9 mouse cellular contexts compared by ENCODE assay signal in genomic region chr11:78247012-78247348, GRCm38 (mm10). TPM values are rescaled to one million over a fixed set of nuclear protein-coding genes. Genes with fewer than 3 reads are reported as not detected.
DNase-seq lines count a peak whose midpoint lies in the region; ATAC-seq and TF ChIP-seq lines count a peak whose summit lies in the region.
"Had no signal": no experiment of that assay in that cellular context is flagged by ENCODE, and none has a peak within 500 bp of the region (broad histone marks: within the 10 kb centered on the region; RNA-seq: fewer than 3 reads in every experiment).

No protein-coding gene starts in this region.

- H3K9ac ChIP-seq in embryonic facial prominence, embryonic 14.5 days (ENCODE audit: low read depth, low read length): peak overlapping the region; percentile 96; the same call in 1 of the 2 replicates
- H3K9ac ChIP-seq in neural tube, embryonic 13.5 days: 0 out of 2 replicates have a peak overlapping the region, but pooled peaks have one; percentile 6

- H3K4me3 ChIP-seq in left cerebral cortex, adult 2 months: 0 out of 2 replicates have a peak overlapping the region, but pooled peaks have one; percentile 85
- H3K4me3 ChIP-seq in embryonic facial prominence, embryonic 14.5 days (ENCODE audit: low read depth, low read length): peak overlapping the region; percentile 85; the same call in 1 of the 2 replicates
- peak overlapping the region; percentile 97; the same call in 1 of the 2 replicates for H3K4me3 ChIP-seq in neural tube, embryonic 13.5 days

- peak overlapping the region; percentile 82 for H3K4me2 ChIP-seq in embryonic facial prominence, embryonic 14.5 days (ENCODE audit: low read depth, low read length)
- H3K4me2 ChIP-seq in neural tube, embryonic 13.5 days: peak overlapping the region; percentile 91

- no peak for ATAC-seq in embryonic facial prominence, embryonic 14.5 days (ENCODE audit: low read depth)
- ATAC-seq in inflammation-experienced regulatory T-cells, adult 6 months: peak; percentile 3
- ATAC-seq in neural tube, embryonic 13.5 days (ENCODE audit: low read depth): no peak
- ATAC-seq in monocyte, adult 5-6 weeks (replicated peaks; ENCODE audit: insufficient number of reproducible peaks, low FRiP score, low TSS enrichment, poor library complexity, severe bottlenecking): no peak

- DNase-seq in left cerebral cortex, adult 2 months (ENCODE audit: extremely low spot score in 1 of 2, low spot score in 2 of 2): no peak
- DNase-seq in left cerebral cortex, postnatal 10 days (ENCODE audit: extremely low spot score in 1 of 2, low spot score in 2 of 2): no peak
- peak; percentile 46 for DNase-seq in embryonic facial prominence, embryonic 14.5 days (ENCODE audit: low spot score)
- no peak for DNase-seq in thymus, postnatal 10 days (ENCODE audit: low spot score in 2 of 2)
- no peak for DNase-seq in B cell, adult 2 months
- DNase-seq: lung, adult 2 months had no signal

- H3K36me3 ChIP-seq in embryonic facial prominence, embryonic 14.5 days (ENCODE audit: control insufficient read depth, insufficient read depth, low read length): peaks cover 22% of the 10 kb centered on the region
- H3K36me3 ChIP-seq in neural tube, embryonic 13.5 days: peaks cover 19% of the 10 kb centered on the region

- no peak overlapping the region for H3K27ac ChIP-seq in left cerebral cortex, adult 2 months
- no peak overlapping the region for H3K27ac ChIP-seq in embryonic facial prominence, embryonic 14.5 days (replicated peaks; ENCODE audit: low read depth, low read length)
- H3K27ac ChIP-seq in neural tube, embryonic 13.5 days (replicated peaks): no peak overlapping the region

- 59% methylated on average over 3 of the region's 3 CpGs for WGBS in embryonic facial prominence, embryonic 14.5 days
- WGBS in neural tube, embryonic 13.5 days: 78% methylated on average over 3 of the region's 3 CpGs

- H3K4me1 ChIP-seq in embryonic facial prominence, embryonic 14.5 days (ENCODE audit: control insufficient read depth, insufficient read depth, low read length): peaks cover 21% of the 10 kb centered on the region
- H3K4me1 ChIP-seq in neural tube, embryonic 13.5 days (replicated peaks): peaks cover 62% of the 10 kb centered on the region

- H3K9me3 ChIP-seq in embryonic facial prominence, embryonic 14.5 days (ENCODE audit: control insufficient read depth, low read length): no peaks in the 10 kb centered on the region
- H3K9me3 ChIP-seq in neural tube, embryonic 13.5 days: no peaks in the 10 kb centered on the region

- intact Hi-C loops in left cerebral cortex, adult 2 months (cut with DNase I): loop anchor here (2.0 kb wide), 1 partner anchor 14 kb away; the partner anchor contains the start of gene 2610507B11Rik
- intact Hi-C loops in left cerebral cortex, postnatal 10 days (cut with DNase I): no loop called here

- H3K27me3 ChIP-seq in embryonic facial prominence, embryonic 14.5 days (replicated peaks; ENCODE audit: control insufficient read depth, insufficient read depth, low read length): no peaks in the 10 kb centered on the region
- H3K27me3 ChIP-seq in neural tube, embryonic 13.5 days: no peaks in the 10 kb centered on the region

- TF ChIP-seq CTCF in left cerebral cortex, adult 2 months (IDR thresholded peaks at IDR 0.05): no peak

RNA-seq across cellular contexts. Expression of gene Supt6, which starts 1.2 kb away (rescaled TPM):
- total RNA-seq in left cerebral cortex, adult 2 months (2021): 100 to 1,000 TPM; 100 to 107 TPM
- total RNA-seq in left cerebral cortex, postnatal 10 days (2021): 10 to 100 TPM; 86.3 to 87.6 TPM
- polyA plus RNA-seq in embryonic facial prominence, embryonic 14.5 days (2014; fragmentation: Nextera tagmentation; extraction: Ambion mirVana): 26.6 and 28.7 TPM in 2 replicates
- 10 to 100 TPM; 16.6 to 18.7 (median 16.9) TPM for polyA plus RNA-seq in inflammation-experienced regulatory T-cells, adult 6 months (2017; shearing (Covaris generic))
- 28.2 and 29.5 TPM in 2 replicates for polyA plus RNA-seq in neural tube, embryonic 13.5 days (2015; fragmentation: Nextera tagmentation; extraction: Ambion mirVana)
- 54.5 to 84.6 TPM (median 59.8 TPM) in 3 replicates for total RNA-seq in monocyte, adult 5-6 weeks (2017)

RNA-seq across cellular contexts. Expression of gene Sdf2, which starts 1.4 kb away (rescaled TPM):
- total RNA-seq in left cerebral cortex, adult 2 months (2021): 10 to 100 TPM; 58.6 to 66.4 TPM
- 10 to 100 TPM; 60.5 to 65.2 TPM for total RNA-seq in left cerebral cortex, postnatal 10 days (2021)
- polyA plus RNA-seq in embryonic facial prominence, embryonic 14.5 days (2014; fragmentation: Nextera tagmentation; extraction: Ambion mirVana): 93.1 and 103 TPM in 2 replicates
- polyA plus RNA-seq in inflammation-experienced regulatory T-cells, adult 6 months (2017; shearing (Covaris generic)): 100 to 1,000 TPM; 103 to 118 (median 104) TPM
- 89.9 and 90.1 TPM in 2 replicates for polyA plus RNA-seq in neural tube, embryonic 13.5 days (2015; fragmentation: Nextera tagmentation; extraction: Ambion mirVana)
- 43.1 to 61.5 TPM (median 48.3 TPM) in 3 replicates for total RNA-seq in monocyte, adult 5-6 weeks (2017)

RNA-seq across cellular contexts. Expression of gene 2610507B11Rik, which starts 14.6 kb away (rescaled TPM):
- 100 to 1,000 TPM; 176 to 177 TPM for total RNA-seq in left cerebral cortex, adult 2 months (2021)
- total RNA-seq in left cerebral cortex, postnatal 10 days (2021): 100 to 1,000 TPM; 161 to 169 TPM
- polyA plus RNA-seq in embryonic facial prominence, embryonic 14.5 days (2014; fragmentation: Nextera tagmentation; extraction: Ambion mirVana): 73.6 and 78.9 TPM in 2 replicates
- polyA plus RNA-seq in inflammation-experienced regulatory T-cells, adult 6 months (2017; shearing (Covaris generic)): 10 to 100 TPM; 26.4 to 41.9 (median 27.3) TPM
- 57.9 and 64.2 TPM in 2 replicates for polyA plus RNA-seq in neural tube, embryonic 13.5 days (2015; fragmentation: Nextera tagmentation; extraction: Ambion mirVana)
- total RNA-seq in monocyte, adult 5-6 weeks (2017): 77.6 to 107 TPM (median 97.1 TPM) in 3 replicates

RNA-seq across cellular contexts. Expression of gene BC030499, which starts 43.7 kb away (rescaled TPM):
- total RNA-seq in left cerebral cortex, adult 2 months (2021): 10 to 100 TPM; 21.1 to 29.5 TPM
- total RNA-seq in left cerebral cortex, postnatal 10 days (2021): 1 to 10 TPM; 1.6 TPM
- polyA plus RNA-seq in embryonic facial prominence, embryonic 14.5 days (2014; fragmentation: Nextera tagmentation; extraction: Ambion mirVana): 0.11 and 0.31 TPM in 2 replicates
- under 1 TPM; 0.44 to 0.79 (median 0.48) TPM for polyA plus RNA-seq in inflammation-experienced regulatory T-cells, adult 6 months (2017; shearing (Covaris generic))
- polyA plus RNA-seq in neural tube, embryonic 13.5 days (2015; fragmentation: Nextera tagmentation; extraction: Ambion mirVana): 0.19 and 0.25 TPM in 2 replicates
- total RNA-seq in monocyte, adult 5-6 weeks (2017): 1.2 TPM in 1 of 3 replicates, not detected in the others

RNA-seq across cellular contexts. Expression of gene Proca1, which starts 53.8 kb away (rescaled TPM):
- total RNA-seq in left cerebral cortex, adult 2 months (2021): 1 to 10 TPM; 4.7 to 7.7 TPM
- total RNA-seq in left cerebral cortex, postnatal 10 days (2021): 1 to 10 TPM; 3.6 to 4.7 TPM
- polyA plus RNA-seq in embryonic facial prominence, embryonic 14.5 days (2014; fragmentation: Nextera tagmentation; extraction: Ambion mirVana): 2.4 and 2.7 TPM in 2 replicates
- 1 to 10 TPM; 1.9 to 5.4 (median 3.5) TPM for polyA plus RNA-seq in inflammation-experienced regulatory T-cells, adult 6 months (2017; shearing (Covaris generic))
- 1.7 and 2.3 TPM in 2 replicates for polyA plus RNA-seq in neural tube, embryonic 13.5 days (2015; fragmentation: Nextera tagmentation; extraction: Ambion mirVana)
- not detected in 3 replicates for total RNA-seq in monocyte, adult 5-6 weeks (2017)
